Mouse (Mus musculus) forebrain, embryonic 14.5 days (tissue): ENCODE measurements at regions not wholly inside any gene's neighbourhood (a gene's known extent, or its start where the extent isn't known, plus 50 kb on each side); places are given as distances from the start of the nearest gene placed in this dataset.

Experiments
- ATAC-seq: fragments of 200-750 bp; cut with Nextera tagmentation; 2 replicates; pipeline ENCODE4 v1.8.0; 2017; ENCODE audit warnings: mild to moderate bottlenecking, moderate library complexity
- DNase-seq: peaks from one replicate; pipeline ENCODE4 v3.0.0-alpha.2; 2015; ENCODE audit warnings: low spot score
- H3K27ac ChIP-seq: fragments of 300-500 bp; sonication (generic); 2 replicates; pipeline ENCODE4 v1.5.1; 2014; ENCODE audit warnings: low read depth, mild to moderate bottlenecking, control low read depth, low read length, moderate library complexity
- H3K27me3 ChIP-seq: fragments of 300-500 bp; sonication (generic); replicated peaks from 2 replicates; pipeline ENCODE4 v1.6.1; 2014; ENCODE audit warnings: low read length, control low read depth, mixed read lengths; ENCODE audit not compliant: control insufficient read depth, insufficient read depth
- H3K36me3 ChIP-seq: fragments of 300-500 bp; sonication (generic); 2 replicates; pipeline ENCODE4 v1.6.1; 2014; ENCODE audit warnings: low read length, control low read depth; ENCODE audit not compliant: control insufficient read depth, insufficient read depth
- H3K4me1 ChIP-seq: fragments of 300-500 bp; sonication (generic); 2 replicates; pipeline ENCODE4 v1.6.1; 2014; ENCODE audit warnings: antibody characterized with exemption, low read length, control low read depth; ENCODE audit not compliant: control insufficient read depth, insufficient read depth
- H3K4me2 ChIP-seq: fragments of 300-500 bp; sonication (generic); 2 replicates; pipeline ENCODE4 v1.6.1; 2014; ENCODE audit warnings: mild to moderate bottlenecking, control low read depth, low read length
- H3K4me3 ChIP-seq: fragments of 300-500 bp; sonication (generic); 2 replicates; pipeline ENCODE4 v1.5.1; 2014; ENCODE audit warnings: low read depth, low read length, control low read depth
- H3K9ac ChIP-seq: fragments of 300-500 bp; sonication (generic); 2 replicates; pipeline ENCODE4 v1.6.1; 2014; ENCODE audit warnings: mild to moderate bottlenecking, low read length, control low read depth, moderate library complexity
- H3K9me3 ChIP-seq: fragments of 300-500 bp; sonication (generic); replicated peaks from 2 replicates; pipeline ENCODE4 v1.6.1; 2016; ENCODE audit warnings: low read length, control low read depth, mixed read lengths; ENCODE audit not compliant: control insufficient read depth
- WGBS: fragments of 180-500 bp; shearing (Covaris S2); extraction: QIAGEN DNeasy Blood & Tissue Kit; methylation state at CpG from one replicate; pipeline ENCODE4 v1.1.7; 2014; 5-methylcytosine and 5-hydroxymethylcytosine counted together

DNA sequence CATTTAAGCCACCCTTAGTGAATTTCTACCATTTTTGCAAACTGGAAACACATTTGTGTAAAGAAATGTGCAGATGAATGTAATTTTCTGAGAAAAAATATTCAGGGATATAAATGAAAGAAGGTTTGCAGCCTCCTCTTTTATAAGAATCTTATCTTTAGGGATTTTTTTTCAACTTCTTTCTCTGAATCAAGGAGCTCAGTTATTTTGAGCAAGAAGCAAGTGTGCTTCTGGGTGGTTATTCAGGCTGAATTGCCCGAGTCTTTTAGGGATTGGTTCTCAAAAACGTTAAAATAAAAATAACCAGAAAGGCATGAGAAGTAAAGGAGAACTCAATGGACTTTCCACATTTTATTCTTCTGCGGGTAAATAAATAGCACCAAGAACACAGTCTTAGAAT lies 666.0 kb upstream of the Map3k7 start:
- H3K36me3 ChIP-seq, result no peaks in the 10 kb centered on the region
- DNase-seq (no peak), ATAC-seq (no peak)
- WGBS, result 88% methylated on average over 3 of the region's 3 CpGs
- H3K4me1 ChIP-seq, result no peaks in the 10 kb centered on the region
- no peak overlapping the region for H3K27ac ChIP-seq
- no peak overlapping the region for H3K9ac ChIP-seq
- H3K4me3 ChIP-seq, result no peak overlapping the region
- no peaks in the 10 kb centered on the region for H3K27me3 ChIP-seq
- H3K4me2 ChIP-seq, result no peak overlapping the region
- no peaks in the 10 kb centered on the region for H3K9me3 ChIP-seq

DNA sequence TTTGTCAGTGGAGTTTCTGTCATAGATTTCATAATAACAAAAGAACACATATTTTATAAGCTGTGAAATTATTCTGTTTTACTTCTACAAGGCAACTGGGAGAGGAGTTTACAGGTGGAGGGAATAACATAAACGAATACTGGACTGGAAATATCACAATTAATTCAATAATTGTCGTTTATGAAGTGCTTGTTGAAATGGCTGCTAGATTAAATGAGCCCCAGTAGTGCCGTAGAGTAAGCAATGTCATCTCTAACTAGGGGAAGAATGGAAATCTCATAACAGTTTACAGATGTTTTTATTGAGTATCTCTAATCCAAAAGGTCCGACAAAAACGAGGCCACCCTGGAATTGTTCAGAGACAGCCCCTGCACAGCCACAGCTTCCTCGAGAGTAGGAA lies 644.6 kb upstream of the Map3k7 start:
- DNase-seq (no peak), ATAC-seq (no peak)
- 30% methylated on average over 6 of the region's 6 CpGs for WGBS

DNA sequence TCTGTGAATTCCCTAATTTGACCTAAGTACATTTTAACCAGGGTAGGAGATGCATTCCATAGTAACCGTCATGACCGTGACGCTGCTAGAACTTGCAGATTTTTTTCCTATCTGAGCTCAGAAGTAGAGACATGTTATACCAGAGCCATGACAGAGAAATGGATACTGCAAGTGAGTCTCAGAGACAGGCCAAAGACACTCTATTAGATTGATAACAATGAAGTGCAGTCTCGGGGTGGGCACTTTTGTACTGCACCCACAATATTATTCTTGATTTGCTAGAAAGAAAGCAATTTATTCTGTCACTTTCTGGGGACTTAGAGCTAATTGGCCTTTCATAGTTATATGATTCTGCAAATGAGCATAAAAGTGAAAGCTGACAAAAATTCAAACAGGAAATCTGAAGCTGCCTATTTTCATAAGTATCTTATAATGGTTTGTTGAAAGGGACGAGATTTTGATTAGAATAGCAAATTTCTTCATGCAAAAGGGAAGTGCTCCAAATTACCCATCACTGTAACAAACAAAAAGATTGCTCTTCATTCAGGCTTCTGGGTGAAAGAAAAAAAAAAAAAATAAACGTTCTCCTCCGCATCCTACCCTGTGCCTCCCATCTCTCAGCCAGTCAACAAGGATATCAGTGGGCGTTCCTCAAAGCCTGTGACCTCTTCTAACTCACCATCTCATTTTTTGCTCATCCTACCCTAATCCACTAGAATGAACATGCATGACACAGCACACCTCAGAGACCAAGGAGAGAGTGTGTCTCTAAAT lies 643.0 kb upstream of the Map3k7 start:
- 69% methylated on average over 8 of the region's 8 CpGs for WGBS
- no peak overlapping the region for H3K4me3 ChIP-seq
- no peak overlapping the region for H3K4me2 ChIP-seq
- no peaks in the 10 kb centered on the region for H3K36me3 ChIP-seq
- no peaks in the 10 kb centered on the region for H3K27me3 ChIP-seq
- H3K9me3 ChIP-seq, result no peaks in the 10 kb centered on the region
- peak overlapping the region; percentile 33; the same call in 1 of the 2 replicates for H3K27ac ChIP-seq
- DNase-seq (peak; percentile 46), ATAC-seq (peak; percentile 75)
- no peak overlapping the region for H3K9ac ChIP-seq
- H3K4me1 ChIP-seq, result 0 out of 2 replicates have a peak, but pooled peaks cover 3% of the 10 kb centered on the region

More for the DNA sequence above, 644.6 kb upstream of the Map3k7 start:
- H3K9ac ChIP-seq, result no peak overlapping the region
- no peaks in the 10 kb centered on the region for H3K27me3 ChIP-seq
- no peak overlapping the region for H3K27ac ChIP-seq
- no peak overlapping the region for H3K4me3 ChIP-seq
- 0 out of 2 replicates have a peak, but pooled peaks cover 3% of the 10 kb centered on the region for H3K4me1 ChIP-seq
- no peak overlapping the region for H3K4me2 ChIP-seq
- no peaks in the 10 kb centered on the region for H3K9me3 ChIP-seq
- no peaks in the 10 kb centered on the region for H3K36me3 ChIP-seq

DNA sequence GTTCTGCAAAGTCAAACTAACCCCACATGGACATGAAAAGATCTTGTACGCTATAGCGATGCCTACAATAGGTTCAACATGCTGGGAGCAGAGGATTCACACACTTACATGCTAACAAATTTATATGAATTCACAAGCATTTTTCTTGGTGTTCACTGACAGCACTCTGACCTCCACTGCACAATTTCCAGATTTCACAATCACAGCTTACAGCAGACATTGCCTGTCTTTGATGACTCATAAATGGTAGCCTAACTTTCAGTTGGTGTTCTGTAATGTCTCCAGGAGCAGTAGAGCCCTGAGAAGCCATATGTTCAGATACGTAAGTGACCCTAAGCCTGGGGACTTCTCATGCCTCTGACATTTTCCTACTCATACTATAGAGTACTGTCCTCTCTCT lies 640.1 kb upstream of the Map3k7 start:
- Histone ChIP-seq H3K36me3 (no peaks in the 10 kb centered on the region), H3K27ac (no peak overlapping the region), H3K4me3 (no peak overlapping the region), H3K4me1 (0 out of 2 replicates have a peak, but pooled peaks cover 3% of the 10 kb centered on the region), H3K9me3 (no peaks in the 10 kb centered on the region), H3K4me2 (no peak overlapping the region), H3K9ac (no peak overlapping the region), H3K27me3 (no peaks in the 10 kb centered on the region)
- no peak for DNase-seq
- WGBS, result 93% methylated on average over 3 of the region's 3 CpGs
- ATAC-seq, result no peak

DNA sequence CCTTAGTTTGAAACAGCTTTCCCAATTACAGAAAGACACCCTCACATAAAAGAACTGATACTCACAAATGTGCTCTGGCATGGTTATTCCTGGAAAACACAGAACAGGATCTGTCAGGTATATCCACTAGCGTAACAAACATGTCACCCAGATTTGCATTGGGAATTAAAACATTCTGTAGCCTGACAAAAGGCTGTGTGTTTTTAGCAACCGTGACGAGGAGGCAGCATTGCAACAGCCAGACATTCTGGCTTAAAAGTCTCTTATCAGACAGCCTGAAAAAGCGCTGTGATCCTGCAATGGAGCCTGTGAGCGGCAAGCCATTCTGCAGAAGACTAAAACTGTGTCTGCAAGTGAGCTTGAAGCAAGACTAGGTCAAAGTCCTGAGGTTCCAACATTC lies 635.1 kb upstream of the Map3k7 start:
- Histone ChIP-seq H3K4me2 (no peak overlapping the region), H3K27ac (no peak overlapping the region), H3K4me3 (no peak overlapping the region), H3K9ac (no peak overlapping the region), H3K9me3 (no peaks in the 10 kb centered on the region), H3K4me1 (no peaks in the 10 kb centered on the region), H3K27me3 (no peaks in the 10 kb centered on the region), H3K36me3 (no peaks in the 10 kb centered on the region)
- DNase-seq (peak; percentile 50), ATAC-seq (peak; percentile 37; the same call in 1 of the 2 replicates)
- WGBS, result 52% methylated on average over 5 of the region's 5 CpGs

DNA sequence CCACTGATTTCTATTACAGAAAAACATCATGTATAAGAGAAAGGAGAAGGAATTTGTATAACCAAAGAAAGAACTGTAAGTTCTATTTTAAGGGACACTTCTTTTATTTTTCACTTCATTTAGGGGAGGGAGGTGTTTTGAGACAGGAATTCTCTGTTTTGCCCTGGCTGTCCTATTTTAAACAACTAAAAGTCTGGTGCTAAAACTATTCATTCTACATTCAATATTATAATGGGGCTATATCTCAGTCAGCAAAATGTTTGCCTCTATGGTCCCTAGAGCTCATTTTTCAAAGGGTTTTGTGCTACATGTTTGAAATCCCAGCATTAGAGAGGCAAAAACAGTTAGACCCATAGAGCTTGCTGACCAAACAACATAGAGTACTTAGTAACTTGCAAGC lies 632.8 kb upstream of the Map3k7 start:
- Histone ChIP-seq H3K4me2 (no peak overlapping the region), H3K9ac (no peak overlapping the region), H3K4me1 (no peaks in the 10 kb centered on the region), H3K9me3 (no peaks in the 10 kb centered on the region), H3K36me3 (no peaks in the 10 kb centered on the region), H3K27ac (no peak overlapping the region), H3K27me3 (no peaks in the 10 kb centered on the region), H3K4me3 (no peak overlapping the region)
- ATAC-seq (no peak), DNase-seq (no peak)

DNA sequence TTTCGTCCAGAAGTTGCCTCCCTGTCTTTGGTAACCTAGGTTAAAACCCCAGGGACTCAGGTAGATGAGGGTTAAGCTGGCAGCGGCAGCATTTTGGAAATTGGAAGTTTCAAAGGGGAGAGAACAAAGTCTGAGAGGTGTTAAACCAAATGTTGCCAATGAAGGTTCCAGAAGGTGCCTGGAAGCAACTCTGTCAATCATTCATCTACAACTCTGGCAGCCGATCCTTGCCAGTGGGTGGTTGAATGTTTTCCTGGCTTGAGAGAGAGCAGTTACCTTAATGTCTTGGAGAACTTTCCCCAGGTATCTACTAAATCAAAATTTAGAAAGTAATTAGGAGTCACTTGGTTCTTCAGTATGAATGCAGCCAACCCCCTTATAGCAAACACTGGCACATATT lies 628.2 kb upstream of the Map3k7 start:
- no peaks in the 10 kb centered on the region for H3K4me1 ChIP-seq
- H3K27me3 ChIP-seq, result no peaks in the 10 kb centered on the region
- DNase-seq, result no peak
- H3K4me2 ChIP-seq, result no peak overlapping the region
- 87% methylated on average over 3 of the region's 3 CpGs for WGBS
- H3K27ac ChIP-seq, result no peak overlapping the region
- H3K9ac ChIP-seq, result no peak overlapping the region
- H3K36me3 ChIP-seq, result no peaks in the 10 kb centered on the region
- no peak for ATAC-seq
- H3K4me3 ChIP-seq, result no peak overlapping the region
- H3K9me3 ChIP-seq, result no peaks in the 10 kb centered on the region

DNA sequence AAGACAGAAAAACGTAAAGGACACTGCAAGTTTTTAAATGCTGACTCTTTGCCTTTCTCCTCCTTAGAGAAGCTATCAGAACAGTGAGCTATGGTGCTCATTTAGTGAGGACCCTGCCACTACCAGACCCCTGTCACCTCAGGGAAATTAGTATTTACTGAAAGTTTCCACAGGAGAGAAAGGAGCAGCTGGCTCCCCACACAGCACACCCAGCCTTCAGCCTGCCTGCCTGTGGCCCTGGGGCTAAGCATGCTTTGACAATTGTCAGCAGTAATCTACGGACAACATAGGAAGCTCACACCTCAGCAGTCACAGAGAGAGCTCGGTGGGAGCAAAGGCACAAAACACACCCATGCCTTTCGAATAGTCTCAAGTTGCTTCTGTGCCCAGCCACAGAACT lies 625.9 kb upstream of the Map3k7 start:
- Histone ChIP-seq H3K9ac (no peak overlapping the region), H3K36me3 (no peaks in the 10 kb centered on the region), H3K9me3 (no peaks in the 10 kb centered on the region), H3K27me3 (no peaks in the 10 kb centered on the region), H3K4me3 (no peak overlapping the region), H3K4me1 (no peaks in the 10 kb centered on the region; the same call in 1 of the 2 replicates), H3K27ac (no peak overlapping the region), H3K4me2 (no peak overlapping the region)
- ATAC-seq (0 out of 2 replicates have a peak, but pooled peaks have one; percentile 15), DNase-seq (no peak)
- WGBS, result 50% methylated on average over 4 of the region's 4 CpGs
